ENCODE assay signal across 8 mouse cellular contexts in the genomic region with DNA sequence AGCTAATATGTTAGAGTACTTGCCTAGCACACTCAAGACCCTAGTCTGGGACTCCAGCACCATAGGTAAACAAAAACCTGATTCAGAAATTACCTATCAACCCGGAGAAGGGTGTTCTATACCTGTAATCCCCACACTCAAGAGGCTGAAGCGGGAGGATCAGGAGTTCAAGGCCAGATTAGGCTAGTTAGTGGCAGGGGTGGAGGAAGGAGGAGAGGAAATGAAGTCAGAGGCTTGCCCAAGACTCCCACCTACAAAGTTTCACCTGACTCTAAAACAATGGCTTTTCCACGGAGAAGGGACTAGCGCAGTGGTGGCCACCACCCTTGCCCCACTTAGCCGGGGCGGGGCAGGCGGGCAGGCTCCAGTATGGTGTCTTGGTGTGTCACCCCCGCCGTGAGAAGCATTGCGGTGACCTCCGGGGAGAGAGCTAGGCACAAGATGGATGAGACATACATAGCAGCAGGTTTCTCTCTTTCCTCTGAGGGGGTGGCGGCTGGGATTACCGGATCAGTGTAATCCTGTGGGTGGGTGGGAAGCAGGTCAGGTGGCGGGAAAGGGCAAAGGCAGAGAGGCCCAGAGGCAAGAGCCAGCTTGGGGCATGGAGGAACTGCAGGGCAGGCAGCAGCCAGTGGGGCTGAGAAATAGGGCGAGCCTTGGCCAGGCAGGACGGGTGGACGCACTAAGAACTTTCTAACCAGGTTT. TPM values are rescaled to one million over a fixed set of nuclear protein-coding genes. Genes with fewer than 3 reads are reported as not detected.
DNase-seq lines count a peak whose midpoint lies in the region; ATAC-seq lines count a peak whose summit lies in the region.

No protein-coding gene starts in this region.

- H3K27me3 ChIP-seq in liver, embryonic 11.5 days (replicated peaks; ENCODE audit: control insufficient read depth, insufficient read depth, low read length): peaks cover 20% of the 10 kb centered on the region
- 0 out of 2 replicates have a peak, but pooled peaks cover 5% of the 10 kb centered on the region for H3K27me3 ChIP-seq in forebrain, embryonic 10.5 days (ENCODE audit: poor library complexity, severe bottlenecking)
- H3K27me3 ChIP-seq in limb, embryonic 15.5 days: no peaks in the 10 kb centered on the region
- H3K27me3 ChIP-seq in stomach, embryonic 15.5 days (replicated peaks): no peaks in the 10 kb centered on the region

- no peaks in the 10 kb centered on the region for H3K36me3 ChIP-seq in liver, embryonic 11.5 days (ENCODE audit: control insufficient read depth, insufficient read depth, low read length)
- H3K36me3 ChIP-seq in forebrain, embryonic 10.5 days (replicated peaks): no peaks in the 10 kb centered on the region
- no peaks in the 10 kb centered on the region for H3K36me3 ChIP-seq in limb, embryonic 15.5 days
- H3K36me3 ChIP-seq in stomach, embryonic 15.5 days: no peaks in the 10 kb centered on the region

- H3K4me2 ChIP-seq in liver, embryonic 11.5 days: peak overlapping the region; percentile 30
- H3K4me2 ChIP-seq in limb, embryonic 15.5 days: peak overlapping the region; percentile 45
- peak overlapping the region; percentile 55 for H3K4me2 ChIP-seq in stomach, embryonic 15.5 days

- no peak for DNase-seq in liver, embryonic 11.5 days (ENCODE audit: low spot score)
- DNase-seq in liver: no peak
- DNase-seq in forebrain, embryonic 10.5 days (ENCODE audit: extremely low spot score, low spot score): peak; percentile 69
- DNase-seq in thymus, postnatal 14 days: no peak
- DNase-seq in cerebellum, postnatal 10 days: no peak
- no peak for DNase-seq in heart, adult 18-20 months

- no peaks in the 10 kb centered on the region for H3K9me3 ChIP-seq in liver, embryonic 11.5 days (ENCODE audit: control insufficient read depth, low read length)
- H3K9me3 ChIP-seq in forebrain, embryonic 10.5 days: no peaks in the 10 kb centered on the region
- H3K9me3 ChIP-seq in limb, embryonic 15.5 days: no peaks in the 10 kb centered on the region
- no peaks in the 10 kb centered on the region for H3K9me3 ChIP-seq in stomach, embryonic 15.5 days

- no peak overlapping the region for H3K4me3 ChIP-seq in liver, embryonic 11.5 days (ENCODE audit: low read depth, low read length)
- peak overlapping the region; percentile 40 for H3K4me3 ChIP-seq in forebrain, embryonic 10.5 days
- H3K4me3 ChIP-seq in limb, embryonic 15.5 days: peak overlapping the region; percentile 21; the same call in 1 of the 2 replicates
- peak overlapping the region; percentile 23; the same call in 1 of the 2 replicates for H3K4me3 ChIP-seq in stomach, embryonic 15.5 days (replicated peaks)

- 0 out of 2 replicates have a peak, but pooled peaks cover 3% of the 10 kb centered on the region for H3K4me1 ChIP-seq in liver, embryonic 11.5 days (replicated peaks; ENCODE audit: control insufficient read depth, insufficient read depth, low read length)
- H3K4me1 ChIP-seq in forebrain, embryonic 10.5 days: peaks cover 96% of the 10 kb centered on the region
- peaks cover 13% of the 10 kb centered on the region for H3K4me1 ChIP-seq in limb, embryonic 15.5 days
- H3K4me1 ChIP-seq in stomach, embryonic 15.5 days: peaks cover 12% of the 10 kb centered on the region

- no peak for ATAC-seq in liver, embryonic 11.5 days (replicated peaks; ENCODE audit: low FRiP score)
- no peak for ATAC-seq in limb, embryonic 15.5 days (ENCODE audit: insufficient number of reproducible peaks, low FRiP score, low TSS enrichment, low read depth)
- no peak for ATAC-seq in stomach, embryonic 15.5 days (ENCODE audit: insufficient read depth, low FRiP score, low read depth)

- no peak overlapping the region for H3K9ac ChIP-seq in liver, embryonic 11.5 days (ENCODE audit: low read depth, low read length)
- no peak overlapping the region for H3K9ac ChIP-seq in limb, embryonic 15.5 days
- no peak overlapping the region for H3K9ac ChIP-seq in stomach, embryonic 15.5 days

- WGBS in liver, embryonic 11.5 days: 22% methylated on average over 17 of the region's 17 CpGs
- 10% methylated on average over 14 of the region's 17 CpGs for WGBS in forebrain, embryonic 10.5 days
- 32% methylated on average over 17 of the region's 17 CpGs for WGBS in limb, embryonic 15.5 days
- 28% methylated on average over 17 of the region's 17 CpGs for WGBS in stomach, embryonic 15.5 days

- H3K27ac ChIP-seq in liver, embryonic 11.5 days (ENCODE audit: low read depth, low read length): no peak overlapping the region
- H3K27ac ChIP-seq in forebrain, embryonic 10.5 days: peak overlapping the region; percentile 93
- no peak overlapping the region for H3K27ac ChIP-seq in limb, embryonic 15.5 days
- no peak overlapping the region for H3K27ac ChIP-seq in stomach, embryonic 15.5 days

RNA-seq across cellular contexts. Expression of a gene that starts 25.8 kb away (rescaled TPM):
- polyA plus RNA-seq in liver, embryonic 11.5 days (2014; fragmentation: Nextera tagmentation; extraction: Ambion mirVana): 7.5 and 9.7 TPM in 2 replicates
- polyA plus RNA-seq in forebrain, embryonic 10.5 days (2016; fragmentation: Nextera tagmentation; extraction: Ambion mirVana): 142 and 158 TPM in 2 replicates
- 8.2 and 8.4 TPM in 2 replicates for polyA plus RNA-seq in limb, embryonic 15.5 days (2015; fragmentation: Nextera tagmentation; extraction: Ambion mirVana)
- polyA plus RNA-seq in stomach, embryonic 15.5 days (2015; fragmentation: Nextera tagmentation; extraction: Ambion mirVana): 8.0 and 8.3 TPM in 2 replicates
- total RNA-seq in heart, adult 18-20 months (2021): under 1 TPM; 0.40 to 0.67 TPM

RNA-seq across cellular contexts. Expression of a gene that starts 54.8 kb away (rescaled TPM):
- polyA plus RNA-seq in liver, embryonic 11.5 days (2014; fragmentation: Nextera tagmentation; extraction: Ambion mirVana): 792 and 865 TPM in 2 replicates
- polyA plus RNA-seq in forebrain, embryonic 10.5 days (2016; fragmentation: Nextera tagmentation; extraction: Ambion mirVana): 754 and 787 TPM in 2 replicates
- 800 and 820 TPM in 2 replicates for polyA plus RNA-seq in limb, embryonic 15.5 days (2015; fragmentation: Nextera tagmentation; extraction: Ambion mirVana)
- polyA plus RNA-seq in stomach, embryonic 15.5 days (2015; fragmentation: Nextera tagmentation; extraction: Ambion mirVana): 1,002 and 1,095 TPM in 2 replicates
- total RNA-seq in heart, adult 18-20 months (2021): 100 to 1,000 TPM; 273 to 280 TPM

Comparison
In these comparisons a context has a peak if more than half of its experiments do, and no peak if none do; other contexts are left out.
1. RNA of a gene that starts 25.8 kb away (polyA plus RNA-seq): 142 to 158 TPM in forebrain, embryonic 10.5 days; 7.5 to 9.7 TPM in liver, embryonic 11.5 days, 8.2 to 8.4 TPM in limb, embryonic 15.5 days and 8.0 to 8.3 TPM in stomach, embryonic 15.5 days; every median in the first group is over 10 times any median in the second.
2. Peak in every context shown above with its lines, with median percentiles within 50 percentile points of each other: H3K4me2 ChIP-seq.